Mouse (Mus musculus): Measurements from ENCODE around the gene Slc29a1.

- no peak for TF ChIP-seq POLR2A (IDR thresholded peaks at IDR 0.05; ENCODE audit: borderline replicate concordance, insufficient read depth, low read length)
- no peak for TF ChIP-seq CTCF (IDR thresholded peaks at IDR 0.05; ENCODE audit: borderline replicate concordance, insufficient read depth, low read depth, low read length)
Observed at GRCm38 (mm10) chr17:45557998-45558862, 41.2 kb downstream of the Slc29a1 start.
